Mouse (Mus musculus) embryonic fibroblast, embryonic 13.5 days (primary cell): ENCODE measurements around the gene Tbx22.

ENCODE experiments used
- CTCF ChIP-seq: IDR thresholded peaks from 2 replicates; pipeline ENCODE4 v1.5.1; 2011; ENCODE audit warnings: mild to moderate bottlenecking, control low read depth, low read length, moderate library complexity, borderline replicate concordance; ENCODE audit not compliant: insufficient read depth
- POLR2A ChIP-seq: IDR thresholded peaks from 2 replicates; pipeline ENCODE4 v1.6.1; 2011; ENCODE audit warnings: low read depth, mild to moderate bottlenecking, control low read depth, low read length, moderate library complexity

DNA sequence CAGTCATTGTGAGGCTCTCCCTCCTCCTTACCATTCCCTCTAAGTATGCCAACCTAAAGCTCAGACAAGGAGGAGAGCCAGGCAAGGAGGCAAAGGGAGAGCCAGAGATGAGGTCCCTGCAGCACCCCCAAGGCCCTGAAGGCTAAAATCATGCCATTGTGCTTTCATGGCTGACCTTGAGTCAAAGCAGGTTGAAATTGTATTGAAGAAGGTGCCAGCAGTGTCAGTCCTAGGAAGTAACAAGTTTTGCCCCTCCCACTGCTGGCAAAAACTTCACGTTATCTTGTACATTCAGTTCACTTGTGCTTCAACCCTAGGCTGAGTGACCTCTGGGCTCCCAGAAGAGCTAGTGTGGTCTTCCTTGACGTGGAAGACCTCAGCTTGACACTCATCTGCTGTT lies at the start of gene Tbx22:
- TF ChIP-seq POLR2A: no peak
- no peak for TF ChIP-seq CTCF
